10 mouse cellular contexts compared by ENCODE assay signal in genomic region chr15:85675736-85676135, GRCm38 (mm10). TPM values are rescaled to one million over a fixed set of nuclear protein-coding genes. Genes with fewer than 3 reads are reported as not detected.
DNase-seq lines count a peak whose midpoint lies in the region; ATAC-seq and TF ChIP-seq lines count a peak whose summit lies in the region.
"Had no signal": no experiment of that assay in that cellular context is flagged by ENCODE, and none has a peak within 500 bp of the region (broad histone marks: within the 10 kb centered on the region; RNA-seq: fewer than 3 reads in every experiment).

No protein-coding gene starts in this region.

- H3K4me3 ChIP-seq in heart, adult 2 months = peak overlapping the region; percentile 28
- no peak overlapping the region for H3K4me3 ChIP-seq in heart, embryonic 10.5 days
- H3K4me3 ChIP-seq in kidney, postnatal 0 days (replicated peaks; ENCODE audit: low read depth, low read length) = no peak overlapping the region

- ATAC-seq in kidney, postnatal 0 days (replicated peaks; ENCODE audit: low FRiP score, low read depth) = no peak

- DNase-seq in heart, adult 2 months = peak; percentile 45 to 61
- no peak for DNase-seq in heart, embryonic 10.5 days (ENCODE audit: low spot score)
- DNase-seq in 3134 (ENCODE audit: extremely low read depth, insufficient read length, low spot score) (peak; percentile 75), MN1 (ENCODE audit: low spot score) (peak; percentile 53)
- no peak for DNase-seq in kidney, postnatal 0 days (ENCODE audit: low spot score)
- no peak for DNase-seq in B cell, adult 2 months
- DNase-seq in right cerebral cortex, postnatal 4 days = no peak
- no peak for DNase-seq in urinary bladder, postnatal 10 days (ENCODE audit: low spot score)
- DNase-seq: lung, adult 2 months; spleen, adult 18-20 months had no signal

- intact Hi-C loops in heart, adult 2 months (cut with DNase I) = loop anchor here (2.0 kb wide), 1 partner anchor 27 kb away; no protein-coding TSS in a partner anchor

- peak; percentile 18; the same call in 1 of the 2 replicates for TF ChIP-seq POLR2A in heart, adult 2 months (IDR thresholded peaks at IDR 0.05; ENCODE audit: insufficient read depth, low read depth, low read length)

- H3K27me3 ChIP-seq in heart, adult 2 months (ENCODE audit: control insufficient read depth, insufficient read depth, low read length) = no peaks in the 10 kb centered on the region
- peaks cover 88% of the 10 kb centered on the region for H3K27me3 ChIP-seq in heart, embryonic 10.5 days (ENCODE audit: insufficient read depth, poor library complexity, severe bottlenecking)
- no peaks in the 10 kb centered on the region for H3K27me3 ChIP-seq in kidney, postnatal 0 days (ENCODE audit: insufficient read depth, low read length)

- WGBS in heart, adult 2 months = 14% methylated on average over 5 of the region's 5 CpGs
- WGBS in heart, embryonic 10.5 days = 82% methylated on average over 5 of the region's 5 CpGs
- 40% methylated on average over 5 of the region's 5 CpGs for WGBS in kidney, postnatal 0 days

- TF ChIP-seq EP300 in heart, adult 2 months (IDR thresholded peaks at IDR 0.05; ENCODE audit: insufficient read depth, low read depth, low read length) = no peak

- TF ChIP-seq CTCF in heart, adult 2 months (IDR thresholded peaks at IDR 0.05) = no peak
- no peak for TF ChIP-seq CTCF in kidney, postnatal 0 days (IDR thresholded peaks at IDR 0.05; ENCODE audit: low read depth)

- peaks cover 22% of the 10 kb centered on the region for H3K79me2 ChIP-seq in heart, adult 2 months (replicated peaks; ENCODE audit: control insufficient read depth, insufficient read depth, low read length)

- no peaks in the 10 kb centered on the region for H3K9me3 ChIP-seq in heart, embryonic 10.5 days
- no peaks in the 10 kb centered on the region for H3K9me3 ChIP-seq in kidney, postnatal 0 days (replicated peaks; ENCODE audit: low read length)

- H3K4me1 ChIP-seq in heart, adult 2 months (ENCODE audit: control insufficient read depth, insufficient read depth, low read length) = peaks cover 37% of the 10 kb centered on the region
- H3K4me1 ChIP-seq in heart, embryonic 10.5 days = peaks cover 13% of the 10 kb centered on the region
- H3K4me1 ChIP-seq in kidney, postnatal 0 days (replicated peaks; ENCODE audit: insufficient read depth, low read length) = peaks cover 30% of the 10 kb centered on the region

- peak overlapping the region; percentile 41 for H3K4me2 ChIP-seq in kidney, postnatal 0 days (ENCODE audit: low read length)

- peak overlapping the region; percentile 25; the same call in 1 of the 2 replicates for H3K9ac ChIP-seq in heart, adult 2 months (ENCODE audit: low read depth, low read length)
- H3K9ac ChIP-seq in kidney, postnatal 0 days (ENCODE audit: low read depth, low read length) = no peak overlapping the region

- H3K36me3 ChIP-seq in heart, adult 2 months (ENCODE audit: control insufficient read depth, insufficient read depth, low read length) = peaks cover 22% of the 10 kb centered on the region
- no peaks in the 10 kb centered on the region for H3K36me3 ChIP-seq in heart, embryonic 10.5 days
- 0 out of 2 replicates have a peak, but pooled peaks cover 6% of the 10 kb centered on the region for H3K36me3 ChIP-seq in kidney, postnatal 0 days (ENCODE audit: insufficient read depth, low read length)

- peak overlapping the region; percentile 100 for H3K27ac ChIP-seq in heart, adult 2 months
- H3K27ac ChIP-seq in heart, embryonic 10.5 days = no peak overlapping the region
- H3K27ac ChIP-seq in kidney, postnatal 0 days = peak overlapping the region; percentile 43; the same call in 1 of the 2 replicates

RNA-seq across cellular contexts. Expression of gene Ppara, which starts 59.0 kb away (rescaled TPM):
- 10 to 100 TPM; 53.1 to 60.7 TPM for total RNA-seq in heart, adult 2 months (2021)
- polyA plus RNA-seq in heart, adult 2 months (2012; rRNA removed) = 12.9 and 25.4 TPM in 2 replicates
- 0.88 and 2.0 TPM in 2 replicates for polyA plus RNA-seq in heart, embryonic 10.5 days (2016; fragmentation: Nextera tagmentation; extraction: Ambion mirVana)
- polyA plus RNA-seq in kidney, postnatal 0 days (2015; fragmentation: Nextera tagmentation; extraction: Ambion mirVana) = 10.9 and 12.0 TPM in 2 replicates

Comparison
In these comparisons a context has a peak if more than half of its experiments do, and no peak if none do; other contexts are left out.
1. DNase-seq: peak in heart, adult 2 months (2 of 2), 3134 (single experiment) and MN1 (single experiment); none in heart, embryonic 10.5 days (single experiment), kidney, postnatal 0 days (single experiment), B cell, adult 2 months (0 of 2), right cerebral cortex, postnatal 4 days (single experiment) and urinary bladder, postnatal 10 days (single experiment).